Mouse (Mus musculus): ENCODE results near the gene Rdh16f2. TPM values are rescaled to one million over a fixed set of nuclear protein-coding genes. Genes with fewer than 3 reads are reported as not detected.

The Rdh16f2 gene
- polyA plus RNA-seq, 1 experiment from 2014 or later = not detected

GRCm38 (mm10) chr10:127923024-127923423 is 56.8 kb downstream of the Rdh16f2 start:
- Histone ChIP-seq H3K4me3 (no peak overlapping the region), H3K9ac (no peak overlapping the region), H3K9me3 (no peaks in the 10 kb centered on the region), H3K4me1 (no peaks in the 10 kb centered on the region), H3K27me3 (replicated peaks) (no peaks in the 10 kb centered on the region), H3K36me3 (no peaks in the 10 kb centered on the region), H3K4me2 (replicated peaks) (no peak overlapping the region), H3K27ac (no peak overlapping the region)
- ATAC-seq (ENCODE audit: low FRiP score, low read depth) = no peak
- WGBS = 86% methylated on average over 8 of the region's 8 CpGs

- no peak overlapping the region for H3K4me3 ChIP-seq
- no peaks in the 10 kb centered on the region for H3K36me3 ChIP-seq
- H3K27ac ChIP-seq = no peak overlapping the region
- no peaks in the 10 kb centered on the region for H3K27me3 ChIP-seq (replicated peaks)
- no peaks in the 10 kb centered on the region for H3K9me3 ChIP-seq
- no peak overlapping the region for H3K4me2 ChIP-seq (replicated peaks)
- ATAC-seq (ENCODE audit: low FRiP score, low read depth) = no peak
- H3K4me1 ChIP-seq = no peaks in the 10 kb centered on the region
- H3K9ac ChIP-seq = no peak overlapping the region
- WGBS = 68% methylated on average over 7 of the region's 7 CpGs
These were observed 58.5 kb downstream of the Rdh16f2 start for GRCm38 (mm10) chr10:127924597-127925378.

Other genes starting within 250 kb of the Rdh16f2 start
- 85.7 and 96.0 TPM in 2 replicates for gene Lrp1, start 245.3 kb upstream of the Rdh16f2 start, polyA plus RNA-seq (2016; fragmentation: Nextera tagmentation; extraction: Ambion mirVana)
- gene Stat6, start 223.5 kb upstream of the Rdh16f2 start, polyA plus RNA-seq (2016; fragmentation: Nextera tagmentation; extraction: Ambion mirVana) = 7.2 and 7.5 TPM in 2 replicates
- 7.2 and 8.0 TPM in 2 replicates for gene Nemp1, start 199.6 kb upstream of the Rdh16f2 start, polyA plus RNA-seq (2016; fragmentation: Nextera tagmentation; extraction: Ambion mirVana)
- gene Nab2, start 197.9 kb upstream of the Rdh16f2 start, polyA plus RNA-seq (2016; fragmentation: Nextera tagmentation; extraction: Ambion mirVana) = 5.6 and 6.9 TPM in 2 replicates
- gene Myo1a, start 161.3 kb upstream of the Rdh16f2 start, polyA plus RNA-seq (2016; fragmentation: Nextera tagmentation; extraction: Ambion mirVana) = 0.29 and 0.58 TPM in 2 replicates
- gene Tac2, start 142.0 kb upstream of the Rdh16f2 start, polyA plus RNA-seq (2016; fragmentation: Nextera tagmentation; extraction: Ambion mirVana) = 0.91 TPM in 1 of 2 replicates, not detected in the other
- gene Zbtb39, start 126.9 kb upstream of the Rdh16f2 start, polyA plus RNA-seq (2016; fragmentation: Nextera tagmentation; extraction: Ambion mirVana) = 4.9 and 5.5 TPM in 2 replicates
- 0.28 and 0.41 TPM in 2 replicates for gene Gpr182, start 114.7 kb upstream of the Rdh16f2 start, polyA plus RNA-seq (2016; fragmentation: Nextera tagmentation; extraction: Ambion mirVana)
- gene Rdh1, start 106.8 kb upstream of the Rdh16f2 start, polyA plus RNA-seq (2016; fragmentation: Nextera tagmentation; extraction: Ambion mirVana) = 0.05 and 0.09 TPM in 2 replicates
- gene Rdh16f1, start 106.7 kb upstream of the Rdh16f2 start, polyA plus RNA-seq (2016; fragmentation: Nextera tagmentation; extraction: Ambion mirVana) = not detected in 2 replicates
- 0.09 and 0.10 TPM in 2 replicates for gene Rdh9, start 90.1 kb upstream of the Rdh16f2 start, polyA plus RNA-seq (2016; fragmentation: Nextera tagmentation; extraction: Ambion mirVana)
- gene Rdh16, start 65.3 kb upstream of the Rdh16f2 start, polyA plus RNA-seq (2016; fragmentation: Nextera tagmentation; extraction: Ambion mirVana) = not detected in 2 replicates
- gene Rdh19, start 16.5 kb upstream of the Rdh16f2 start, polyA plus RNA-seq (2016; fragmentation: Nextera tagmentation; extraction: Ambion mirVana) = not detected in 2 replicates
- not detected in 2 replicates for gene Rdh7, start 22.3 kb downstream of the Rdh16f2 start, polyA plus RNA-seq (2016; fragmentation: Nextera tagmentation; extraction: Ambion mirVana)
- gene Sdr9c7, start 32.0 kb downstream of the Rdh16f2 start, polyA plus RNA-seq (2016; fragmentation: Nextera tagmentation; extraction: Ambion mirVana) = not detected in 2 replicates
- not detected in 2 replicates for gene Hsd17b6, start 141.1 kb downstream of the Rdh16f2 start, polyA plus RNA-seq (2016; fragmentation: Nextera tagmentation; extraction: Ambion mirVana)
- 53.4 and 57.8 TPM in 2 replicates for gene Prim1, start 148.7 kb downstream of the Rdh16f2 start, polyA plus RNA-seq (2016; fragmentation: Nextera tagmentation; extraction: Ambion mirVana)
- gene Naca, start 169.1 kb downstream of the Rdh16f2 start, polyA plus RNA-seq (2016; fragmentation: Nextera tagmentation; extraction: Ambion mirVana) = 668 and 670 TPM in 2 replicates
- gene Ptges3, start 192.5 kb downstream of the Rdh16f2 start, polyA plus RNA-seq (2016; fragmentation: Nextera tagmentation; extraction: Ambion mirVana) = 461 and 507 TPM in 2 replicates
- gene Atp5b, start 216.8 kb downstream of the Rdh16f2 start, polyA plus RNA-seq (2016; fragmentation: Nextera tagmentation; extraction: Ambion mirVana) = 2,084 and 2,133 TPM in 2 replicates
- gene Baz2a, start 225.1 kb downstream of the Rdh16f2 start, polyA plus RNA-seq (2016; fragmentation: Nextera tagmentation; extraction: Ambion mirVana) = 12.2 and 14.9 TPM in 2 replicates

Measured in neural tube, embryonic 12.5 days (tissue).